Mouse (Mus musculus): ENCODE results near the gene Crmp1.

DNA sequence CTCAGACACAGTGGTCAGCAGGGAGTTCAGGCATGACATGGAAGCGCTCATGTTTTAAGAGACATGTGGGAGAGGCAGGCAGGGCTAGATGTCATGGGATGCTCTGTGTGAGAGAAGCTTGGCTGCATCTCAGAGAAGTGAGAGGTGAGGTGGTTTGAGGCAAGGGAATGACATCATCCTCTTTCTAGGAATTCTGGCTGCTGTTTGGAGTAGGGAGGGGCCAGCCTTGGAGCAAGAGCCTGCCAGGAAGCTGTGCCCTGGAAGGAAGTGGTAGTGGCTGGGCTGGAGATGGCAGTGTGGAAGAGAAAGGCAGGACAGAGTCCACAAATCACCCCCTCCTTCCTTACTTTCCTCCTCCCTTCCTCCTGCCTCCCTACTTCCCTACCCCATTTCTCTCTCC lies 16.0 kb upstream of the Crmp1 start:
- TF ChIP-seq CTCF (IDR thresholded peaks at IDR 0.05; ENCODE audit: control insufficient read depth, insufficient read depth, insufficient replicate concordance, low read depth, low read length) (no peak), POLR2A (IDR thresholded peaks at IDR 0.05; ENCODE audit: control insufficient read depth, low read depth, low read length) (no peak)

Measured in testis, adult 2 months (tissue).